Mouse (Mus musculus) megakaryocyte, embryonic 14.5 days (primary cell): ENCODE data around the gene Htra2.

Experiments
- FLI1 ChIP-seq: IDR thresholded peaks from 2 replicates; pipeline ENCODE4 v1.6.1; 2012; ENCODE audit warnings: low read length, inconsistent platforms, mixed read lengths
- GATA1 ChIP-seq: IDR thresholded peaks from 3 replicates; pipeline ENCODE4 v1.6.1; 2012; ENCODE audit warnings: mixed read lengths, low read length, inconsistent platforms, borderline replicate concordance

DNA sequence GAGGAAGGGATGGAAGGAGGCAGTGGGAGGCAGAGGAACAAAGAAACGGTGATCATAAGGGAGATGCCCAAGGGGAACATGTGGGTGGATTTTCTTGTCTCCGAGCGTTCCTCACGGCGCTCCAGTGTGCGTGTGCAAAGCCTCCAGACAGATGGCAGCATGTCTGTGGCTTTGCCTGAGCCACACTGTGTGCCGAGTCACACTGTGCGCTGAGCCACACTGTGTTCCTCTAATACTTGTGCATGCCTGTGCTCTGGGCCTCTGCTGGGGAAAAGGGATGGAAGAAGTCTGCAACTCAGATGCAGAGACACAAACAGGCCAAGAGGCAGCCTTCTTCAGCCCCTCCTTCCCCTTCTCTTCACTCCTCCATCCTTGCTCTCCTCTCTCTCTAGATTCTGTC is 27.8 kb downstream of the Htra2 start:
- TF ChIP-seq GATA1 = no peak
- no peak for TF ChIP-seq FLI1
